Mouse (Mus musculus): ENCODE measurements around the gene Npy. TPM values are rescaled to one million over a fixed set of nuclear protein-coding genes. Genes with fewer than 3 reads are reported as not detected.
A peak's percentile ranks its signal among the peaks of the same experiment; 100 is the strongest.

The Npy gene
- polyA plus RNA-seq, 1 experiment from 2014 or later = 0.18 TPM

GRCm38 (mm10) chr6:49817625-49818024, 4.9 kb upstream of the Npy start:
- peaks cover 37% of the 10 kb centered on the region for H3K27me3 ChIP-seq
- H3K27ac ChIP-seq = no peak overlapping the region
- no peak overlapping the region for H3K9ac ChIP-seq
- no peak overlapping the region for H3K4me2 ChIP-seq
- H3K36me3 ChIP-seq = no peaks in the 10 kb centered on the region
- DNase-seq (no peak), ATAC-seq (ENCODE audit: low read depth) (no peak)
- no peak overlapping the region for H3K4me3 ChIP-seq (replicated peaks)
- WGBS (ENCODE audit: insufficient replicate concordance) = 46% methylated on average over 6 of the region's 6 CpGs
- peaks cover 4% of the 10 kb centered on the region; the same call in 1 of the 2 replicates for H3K4me1 ChIP-seq (replicated peaks)
- H3K9me3 ChIP-seq (replicated peaks) = no peaks in the 10 kb centered on the region

GRCm38 (mm10) chr6:49822871-49823230, 341 bp downstream of the Npy start:
- 1% methylated on average over 10 of the region's 10 CpGs for WGBS (ENCODE audit: insufficient replicate concordance)
- peaks cover 70% of the 10 kb centered on the region for H3K27me3 ChIP-seq

GRCm38 (mm10) chr6:49823371-49823770, 861 bp downstream of the Npy start:
- Histone ChIP-seq H3K27me3 (peaks cover 70% of the 10 kb centered on the region), H3K36me3 (no peaks in the 10 kb centered on the region), H3K4me1 (replicated peaks) (peaks cover 7% of the 10 kb centered on the region; the same call in 1 of the 2 replicates), H3K4me3 (replicated peaks) (no peak overlapping the region), H3K9ac (no peak overlapping the region), H3K9me3 (replicated peaks) (no peaks in the 10 kb centered on the region), H3K4me2 (no peak overlapping the region), H3K27ac (no peak overlapping the region)
- WGBS (ENCODE audit: insufficient replicate concordance) = 9% methylated on average over 15 of the region's 15 CpGs
- DNase-seq (no peak), ATAC-seq (ENCODE audit: low read depth) (no peak)

More at GRCm38 (mm10) chr6:49822871-49823230, 341 bp downstream of the Npy start:
- H3K9ac ChIP-seq = no peak overlapping the region
- no peak overlapping the region for H3K27ac ChIP-seq
- ATAC-seq (ENCODE audit: low read depth) = no peak
- no peak for DNase-seq
- no peaks in the 10 kb centered on the region for H3K36me3 ChIP-seq
- H3K4me2 ChIP-seq = peak overlapping the region; percentile 57
- H3K4me3 ChIP-seq (replicated peaks) = peak overlapping the region; percentile 43
- peaks cover 7% of the 10 kb centered on the region; the same call in 1 of the 2 replicates for H3K4me1 ChIP-seq (replicated peaks)
- H3K9me3 ChIP-seq (replicated peaks) = no peaks in the 10 kb centered on the region

- no peaks in the 10 kb centered on the region for H3K36me3 ChIP-seq
- no peak overlapping the region for H3K9ac ChIP-seq
- H3K4me2 ChIP-seq = no peak overlapping the region
- 14% methylated on average over 2 of the region's 2 CpGs for WGBS (ENCODE audit: insufficient replicate concordance)
- DNase-seq (no peak), ATAC-seq (ENCODE audit: low read depth) (no peak)
- H3K27me3 ChIP-seq = peaks cover 65% of the 10 kb centered on the region
- no peaks in the 10 kb centered on the region for H3K9me3 ChIP-seq (replicated peaks)
- H3K27ac ChIP-seq = no peak overlapping the region
- H3K4me3 ChIP-seq (replicated peaks) = no peak overlapping the region
- H3K4me1 ChIP-seq (replicated peaks) = peaks cover 7% of the 10 kb centered on the region; the same call in 1 of the 2 replicates
Observed at GRCm38 (mm10) chr6:49823821-49824220, 1.3 kb downstream of the Npy start.

- 40% methylated on average over 2 of the region's 2 CpGs for WGBS (ENCODE audit: insufficient replicate concordance)
Observed at GRCm38 (mm10) chr6:49831579-49831978, 9.1 kb downstream of the Npy start.

GRCm38 (mm10) chr6:49856830-49857229, 34.3 kb downstream of the Npy start:
- Histone ChIP-seq H3K4me3 (replicated peaks) (no peak overlapping the region), H3K9me3 (replicated peaks) (no peaks in the 10 kb centered on the region), H3K27ac (no peak overlapping the region), H3K36me3 (no peaks in the 10 kb centered on the region), H3K27me3 (no peaks in the 10 kb centered on the region), H3K4me1 (replicated peaks) (no peaks in the 10 kb centered on the region), H3K4me2 (no peak overlapping the region), H3K9ac (no peak overlapping the region)
- ATAC-seq (ENCODE audit: low read depth) (no peak), DNase-seq (no peak)
- WGBS (ENCODE audit: insufficient replicate concordance) = 26% methylated on average over 2 of the region's 2 CpGs

More at GRCm38 (mm10) chr6:49831579-49831978, 9.1 kb downstream of the Npy start:
- Histone ChIP-seq H3K9ac (no peak overlapping the region), H3K4me1 (replicated peaks) (no peaks in the 10 kb centered on the region), H3K36me3 (no peaks in the 10 kb centered on the region), H3K27me3 (no peaks in the 10 kb centered on the region), H3K4me2 (no peak overlapping the region), H3K4me3 (replicated peaks) (no peak overlapping the region), H3K9me3 (replicated peaks) (no peaks in the 10 kb centered on the region), H3K27ac (no peak overlapping the region)
- DNase-seq = no peak
- ATAC-seq (ENCODE audit: low read depth) = no peak

- no peaks in the 10 kb centered on the region for H3K36me3 ChIP-seq
- H3K27me3 ChIP-seq = no peaks in the 10 kb centered on the region
- no peaks in the 10 kb centered on the region for H3K4me1 ChIP-seq (replicated peaks)
- DNase-seq (no peak), ATAC-seq (ENCODE audit: low read depth) (no peak)
- no peak overlapping the region for H3K27ac ChIP-seq
- H3K4me2 ChIP-seq = no peak overlapping the region
- no peaks in the 10 kb centered on the region for H3K9me3 ChIP-seq (replicated peaks)
- no peak overlapping the region for H3K4me3 ChIP-seq (replicated peaks)
- no peak overlapping the region for H3K9ac ChIP-seq
- whole genome bisulfite sequencing (ENCODE audit: insufficient replicate concordance) = 48% methylated on average over 6 of the region's 6 CpGs
Observed at GRCm38 (mm10) chr6:49867571-49867970, 45.1 kb downstream of the Npy start.

GRCm38 (mm10) chr6:49871071-49871470, 48.6 kb downstream of the Npy start:
- Histone ChIP-seq H3K36me3 (no peaks in the 10 kb centered on the region), H3K4me1 (replicated peaks) (no peaks in the 10 kb centered on the region), H3K27me3 (no peaks in the 10 kb centered on the region), H3K9ac (no peak overlapping the region), H3K4me3 (replicated peaks) (no peak overlapping the region), H3K9me3 (replicated peaks) (no peaks in the 10 kb centered on the region), H3K27ac (no peak overlapping the region), H3K4me2 (no peak overlapping the region)
- ATAC-seq (ENCODE audit: low read depth) = no peak
- no peak for DNase-seq
- 71% methylated on average over 6 of the region's 6 CpGs for WGBS (ENCODE audit: insufficient replicate concordance)

GRCm38 (mm10) chr6:49873556-49873955, 51.0 kb downstream of the Npy start:
- DNase-seq (no peak), ATAC-seq (ENCODE audit: low read depth) (no peak)
- no peak overlapping the region for H3K4me3 ChIP-seq (replicated peaks)
- no peak overlapping the region for H3K4me2 ChIP-seq
- no peaks in the 10 kb centered on the region for H3K36me3 ChIP-seq
- no peak overlapping the region for H3K9ac ChIP-seq
- H3K27me3 ChIP-seq = no peaks in the 10 kb centered on the region
- H3K4me1 ChIP-seq (replicated peaks) = no peaks in the 10 kb centered on the region
- WGBS (ENCODE audit: insufficient replicate concordance) = 69% methylated on average over 1 of the region's 1 CpGs
- no peak overlapping the region for H3K27ac ChIP-seq
- no peaks in the 10 kb centered on the region for H3K9me3 ChIP-seq (replicated peaks)

GRCm38 (mm10) chr6:49875160-49875559, 52.6 kb downstream of the Npy start:
- Histone ChIP-seq H3K4me1 (replicated peaks) (no peaks in the 10 kb centered on the region), H3K4me2 (no peak overlapping the region), H3K36me3 (no peaks in the 10 kb centered on the region), H3K9ac (no peak overlapping the region), H3K27me3 (no peaks in the 10 kb centered on the region), H3K27ac (no peak overlapping the region), H3K9me3 (replicated peaks) (no peaks in the 10 kb centered on the region), H3K4me3 (replicated peaks) (no peak overlapping the region)
- WGBS (ENCODE audit: insufficient replicate concordance) = 67% methylated on average over 2 of the region's 2 CpGs
- no peak for DNase-seq
- no peak for ATAC-seq (ENCODE audit: low read depth)

- Histone ChIP-seq H3K36me3 (no peaks in the 10 kb centered on the region), H3K4me1 (replicated peaks) (no peaks in the 10 kb centered on the region), H3K9ac (no peak overlapping the region), H3K4me2 (no peak overlapping the region), H3K27ac (no peak overlapping the region), H3K4me3 (replicated peaks) (no peak overlapping the region), H3K27me3 (no peaks in the 10 kb centered on the region), H3K9me3 (replicated peaks) (no peaks in the 10 kb centered on the region)
- WGBS (ENCODE audit: insufficient replicate concordance) = 70% methylated on average over 6 of the region's 6 CpGs
- ATAC-seq (ENCODE audit: low read depth) = no peak
- DNase-seq = no peak
Observed at GRCm38 (mm10) chr6:49875791-49876190, 53.3 kb downstream of the Npy start.
